Mouse (Mus musculus): Measurements from ENCODE around the gene Emc8. TPM values are rescaled to one million over a fixed set of nuclear protein-coding genes. Genes with fewer than 3 reads are reported as not detected.

The Emc8 gene
- polyA plus RNA-seq, 1 experiment from 2014 or later, result 322 TPM

Other genes starting within 250 kb of the Emc8 start
- gene Gins2, start 79.3 kb downstream of the Emc8 start, polyA plus RNA-seq (2014; fragmentation: Nextera tagmentation; extraction: Ambion mirVana), result 127 and 132 TPM in 2 replicates
- 3.4 and 5.9 TPM in 2 replicates for gene 1190005I06Rik, start 20.9 kb downstream of the Emc8 start, polyA plus RNA-seq (2014; fragmentation: Nextera tagmentation; extraction: Ambion mirVana)
- gene Gm27021, start 494 bp downstream of the Emc8 start, polyA plus RNA-seq (2014; fragmentation: Nextera tagmentation; extraction: Ambion mirVana), result 1.8 and 3.0 TPM in 2 replicates
- 854 and 888 TPM in 2 replicates for gene Cox4i1, start 351 bp downstream of the Emc8 start, polyA plus RNA-seq (2014; fragmentation: Nextera tagmentation; extraction: Ambion mirVana)
- gene Irf8, start 67.8 kb upstream of the Emc8 start, polyA plus RNA-seq (2014; fragmentation: Nextera tagmentation; extraction: Ambion mirVana), result 2.3 and 3.4 TPM in 2 replicates

All from embryonic facial prominence, embryonic 11.5 days (tissue).